Mouse (Mus musculus) kidney, postnatal 36 days (tissue): Measurements from ENCODE around the gene Dnm1.

ENCODE experiments used
- DNase-seq, 2 experiments: peaks; one replicate each; pipeline ENCODE4 v3.0.0; 2021 to 2022; ENCODE audit warnings: mixed read lengths in 2 of 2

Gene Dnm1

GRCm38 (mm10) chr2:32259657-32260417 is 93.3 kb downstream of the Dnm1 start, which contains the start of gene Uck1:
Gene Uck1, minus strand, starts transcription at chr2:32260159.
- peak; percentile 94 to 95 for DNase-seq

- DNase-seq: peak; percentile 67 to 81
Measured at GRCm38 (mm10) chr2:32258887-32259533, 94.1 kb downstream of the Dnm1 start.
